Mouse (Mus musculus) erythroblast, adult 5-6 weeks (primary cell): ENCODE results near the gene Afap1. TPM values are rescaled to one million over a fixed set of nuclear protein-coding genes. Genes with fewer than 3 reads are reported as not detected.

Experiments used
- ATAC-seq: replicated peaks from 2 replicates; pipeline ENCODE4 v1.8.0; 2016; ENCODE audit warnings: moderate number of reproducible peaks, mild to moderate bottlenecking, moderate TSS enrichment, inconsistent platforms; ENCODE audit not compliant: poor library complexity, low FRiP score, severe bottlenecking
- total RNA-seq, 2 experiments: library from RNA; stranded (forward) in 1 of 2; stranded (reverse) in 1 of 2; fragments of 150-400 nt in 1 of 2; fragments of 200-764, 138-1000 nt in 1 of 2; gene quantifications; 2 replicates each; pipeline versions ENCODE4 v1.2.3 to v1.2.4; 2015 to 2017; ENCODE audit warnings: low replicate concordance in 2 of 2

The Afap1 gene
- total RNA-seq, 2 experiments from 2014 or later: 2.0 to 2.1 TPM

DNA sequence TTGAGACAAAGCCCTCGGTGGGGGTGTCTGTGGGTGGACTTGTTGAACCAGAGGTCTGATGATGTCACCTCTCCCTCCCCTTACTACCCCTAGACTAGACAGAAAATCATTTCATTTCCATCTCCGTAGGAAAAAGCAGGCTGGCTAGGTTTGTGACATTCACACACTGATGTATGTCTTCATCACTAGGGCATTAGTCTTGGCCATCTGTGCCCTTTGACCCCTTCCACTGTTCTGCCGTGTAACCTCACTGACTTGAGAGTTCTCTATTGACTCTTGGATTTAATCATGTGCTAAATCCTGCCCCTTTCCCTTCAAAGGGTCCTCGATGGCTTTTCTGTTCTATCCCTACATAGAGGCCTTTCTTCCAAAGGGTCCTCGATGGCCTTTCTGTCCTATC lies 71.9 kb downstream of the Afap1 start:
- ATAC-seq: no peak

DNA sequence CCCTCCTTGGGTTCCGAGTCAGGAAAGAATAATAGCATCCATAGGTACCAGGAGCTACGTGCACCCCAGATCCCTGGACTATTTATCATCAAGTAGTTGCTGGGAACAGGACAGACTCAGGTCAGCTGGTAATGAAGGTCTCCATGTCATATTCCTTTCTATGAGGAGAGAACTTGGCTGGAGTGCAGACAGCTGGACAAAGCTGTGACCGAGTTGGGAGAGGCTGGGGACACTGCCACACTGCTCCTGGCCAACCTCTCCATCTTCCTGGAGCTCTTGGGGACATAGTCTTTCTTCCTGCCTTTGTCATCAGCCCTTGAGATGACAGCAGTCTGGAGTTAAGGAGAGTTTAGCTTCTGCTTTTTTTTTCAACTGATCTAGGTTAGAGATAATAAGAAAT lies 76.7 kb downstream of the Afap1 start:
- no peak for ATAC-seq

DNA sequence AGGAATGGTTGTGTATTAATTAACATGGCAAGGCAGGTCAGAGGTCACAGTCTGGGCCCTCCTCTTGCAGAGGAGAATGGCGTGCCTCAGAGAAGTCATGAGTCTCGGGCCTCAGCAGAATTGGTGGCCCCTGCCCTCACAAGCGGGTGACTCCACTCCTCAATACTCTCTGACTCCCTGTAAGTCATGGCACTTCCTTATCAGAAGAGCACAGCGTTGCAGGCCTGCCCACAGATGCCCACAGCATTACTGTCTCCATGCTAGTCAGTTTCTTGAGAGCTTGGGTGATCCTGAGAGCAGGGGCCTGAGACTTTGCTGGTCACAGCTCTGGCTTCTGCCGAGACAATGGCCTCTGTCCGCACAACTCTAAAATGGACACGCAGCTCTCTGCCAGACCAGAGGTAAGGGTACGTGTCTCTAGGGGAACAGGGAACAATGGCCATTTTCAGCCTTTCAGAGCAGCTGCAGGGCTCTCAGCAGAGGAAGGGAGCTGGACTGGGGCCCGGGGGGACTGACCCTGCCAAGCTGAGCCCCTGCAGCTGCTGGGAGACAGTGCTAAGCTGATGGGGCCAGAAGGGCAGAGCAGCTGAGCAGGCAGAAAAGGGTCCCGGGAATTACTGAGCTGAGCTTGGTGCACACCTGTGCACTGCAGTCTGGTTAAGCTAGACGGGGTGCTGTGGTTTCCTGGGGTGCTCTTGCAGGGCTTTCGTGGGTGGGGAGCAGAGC lies 77.4 kb downstream of the Afap1 start:
- no peak for ATAC-seq

DNA sequence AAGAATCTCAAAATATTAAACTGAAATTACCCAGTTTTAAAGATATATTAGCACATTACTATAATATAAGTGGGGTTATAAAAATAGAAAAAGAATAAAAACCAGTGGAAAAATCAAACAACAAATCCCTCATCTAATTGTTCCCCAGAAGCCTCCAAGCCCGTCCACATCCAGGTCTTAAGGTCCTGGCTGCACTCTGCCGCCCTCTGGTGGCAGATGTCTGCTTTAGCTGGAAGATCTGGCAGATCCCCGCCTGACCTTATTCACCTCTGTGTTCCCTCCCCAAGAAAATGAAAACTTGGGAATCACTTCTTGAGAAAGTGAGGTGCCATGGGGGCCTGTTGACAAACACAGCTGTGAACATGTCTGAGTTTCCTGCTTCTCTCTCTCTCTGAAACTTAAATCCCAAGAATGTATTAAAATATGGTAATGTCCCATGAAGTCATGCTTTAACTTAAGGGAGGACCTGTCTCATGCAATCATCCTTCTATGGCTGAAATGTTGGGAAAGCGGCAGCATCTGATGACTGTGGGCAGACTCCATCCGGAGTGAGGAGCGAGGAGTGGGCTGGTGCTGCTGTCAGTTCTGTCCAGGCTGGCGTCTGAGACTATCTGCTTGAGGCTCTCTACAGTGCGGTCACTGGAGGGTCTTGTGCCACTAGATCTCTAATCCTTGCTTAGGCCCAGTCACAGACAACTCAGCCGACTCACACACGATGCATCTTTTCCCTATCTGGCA lies 78.9 kb downstream of the Afap1 start:
- ATAC-seq: peak; percentile 62; the same call in 1 of the 2 replicates

DNA sequence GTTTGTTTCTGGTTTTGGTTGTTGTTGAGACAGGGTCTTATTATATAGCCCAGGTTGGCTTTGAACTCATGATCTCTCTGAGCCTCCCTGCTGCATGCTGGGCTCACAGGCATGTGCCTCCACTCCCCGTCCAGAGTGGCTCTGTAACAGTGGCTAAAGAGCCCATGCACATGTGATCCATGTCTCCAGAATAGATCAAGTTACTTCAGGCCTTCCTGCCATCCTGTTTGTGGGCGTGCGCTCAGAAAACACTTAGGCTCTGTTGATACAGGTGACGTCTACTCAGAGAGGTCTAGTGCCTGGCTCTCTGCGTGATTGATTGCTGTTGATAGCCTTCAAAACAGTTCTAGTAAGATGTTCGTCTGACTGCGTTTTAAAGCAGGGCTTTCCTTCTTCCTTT lies 79.6 kb downstream of the Afap1 start:
- ATAC-seq: no peak

DNA sequence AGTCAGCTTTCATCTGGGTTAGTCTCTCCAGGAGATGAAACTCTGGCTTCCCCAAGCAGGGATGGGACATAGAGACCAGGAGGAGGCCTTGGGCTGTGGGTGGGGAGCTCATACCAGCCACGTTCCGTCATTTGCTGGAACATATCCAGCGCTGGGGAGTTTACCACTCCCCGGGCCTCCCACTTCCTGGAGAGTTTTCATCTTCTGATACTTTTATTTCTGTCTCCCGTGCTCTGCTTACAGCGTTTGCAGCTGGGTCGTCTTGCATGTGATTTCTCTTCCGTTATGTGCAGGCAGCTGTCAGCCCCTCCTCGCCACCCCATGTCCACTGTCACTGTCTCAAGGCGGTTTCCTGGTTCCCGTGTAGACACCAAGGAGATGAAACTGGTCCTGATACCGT lies 80.7 kb downstream of the Afap1 start:
- ATAC-seq: no peak

DNA sequence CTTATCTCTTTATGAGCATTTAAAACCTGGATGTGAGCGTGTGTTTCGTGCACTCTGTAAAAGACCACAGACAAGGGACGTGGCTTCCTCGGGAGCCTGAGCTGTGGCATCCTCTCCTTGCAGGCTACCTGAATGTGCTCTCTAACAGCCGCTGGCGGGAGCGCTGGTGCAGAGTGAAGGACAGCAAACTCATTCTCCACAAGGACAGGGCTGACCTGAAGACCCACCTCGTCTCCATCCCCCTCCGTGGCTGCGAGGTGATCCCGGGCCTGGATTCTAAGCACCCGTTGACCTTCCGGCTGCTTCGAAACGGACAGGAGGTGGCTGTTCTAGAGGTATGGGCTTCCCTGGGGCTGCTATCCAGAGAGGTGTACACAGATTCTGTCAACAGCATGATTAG lies 81.1 kb downstream of the Afap1 start:
- no peak for ATAC-seq

DNA sequence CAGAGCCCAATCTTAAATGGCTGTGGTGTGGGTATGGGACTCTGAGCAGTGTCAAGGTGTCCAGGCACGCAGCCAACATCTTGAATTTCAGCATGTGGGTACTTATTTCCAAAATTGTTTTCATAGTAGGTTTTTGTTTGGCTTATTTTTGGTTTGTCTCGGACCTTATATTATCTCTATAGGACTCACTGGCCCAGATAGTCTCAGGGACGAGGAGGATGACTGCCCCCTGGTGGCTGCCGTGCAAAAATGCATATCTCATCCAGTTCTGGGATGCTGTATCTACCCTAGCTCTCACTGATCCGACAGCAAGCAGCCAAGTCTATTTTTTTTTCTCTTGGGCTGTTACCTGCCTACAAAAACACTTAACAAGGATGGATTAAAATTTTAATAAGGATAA lies 82.6 kb downstream of the Afap1 start:
- peak; percentile 83 for ATAC-seq

DNA sequence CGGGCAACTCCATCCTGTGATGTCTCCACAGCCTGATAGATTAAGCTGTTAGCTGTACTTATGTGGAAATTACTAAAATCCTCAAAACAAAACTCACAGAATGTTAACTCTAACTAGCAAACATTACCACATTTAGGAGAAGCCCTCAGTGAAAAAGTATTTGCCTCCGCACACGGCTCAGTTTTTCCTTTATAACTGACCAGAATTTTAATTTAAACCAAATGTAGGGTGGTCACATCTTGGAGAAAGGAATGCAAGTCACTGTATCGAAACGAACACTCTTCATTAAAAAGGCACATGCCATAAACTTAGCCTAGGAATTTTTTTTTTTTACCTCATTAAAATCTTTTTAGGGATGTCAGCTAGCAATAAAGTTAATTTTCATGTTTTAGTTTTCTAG lies 87.4 kb downstream of the Afap1 start:
- no peak for ATAC-seq

DNA sequence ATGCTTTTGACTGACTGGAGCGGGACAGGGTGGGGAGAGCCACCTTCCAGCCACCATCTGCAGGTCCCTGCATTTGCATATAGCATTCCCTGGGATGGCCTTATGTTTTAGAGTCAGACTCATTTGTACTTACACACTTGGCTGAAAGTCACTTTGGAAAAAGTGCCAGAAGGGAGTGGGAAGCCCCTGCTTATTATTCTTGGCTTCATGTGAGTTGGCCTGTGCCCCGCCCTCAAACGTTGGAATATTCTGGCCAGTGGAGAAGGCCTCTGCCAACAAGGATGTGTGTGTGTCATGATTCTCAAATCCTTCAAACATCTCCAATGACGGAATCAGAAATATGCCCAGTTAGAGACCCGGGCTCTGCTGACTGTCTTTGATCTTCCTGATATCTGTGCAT lies 88.2 kb downstream of the Afap1 start:
- ATAC-seq: no peak

DNA sequence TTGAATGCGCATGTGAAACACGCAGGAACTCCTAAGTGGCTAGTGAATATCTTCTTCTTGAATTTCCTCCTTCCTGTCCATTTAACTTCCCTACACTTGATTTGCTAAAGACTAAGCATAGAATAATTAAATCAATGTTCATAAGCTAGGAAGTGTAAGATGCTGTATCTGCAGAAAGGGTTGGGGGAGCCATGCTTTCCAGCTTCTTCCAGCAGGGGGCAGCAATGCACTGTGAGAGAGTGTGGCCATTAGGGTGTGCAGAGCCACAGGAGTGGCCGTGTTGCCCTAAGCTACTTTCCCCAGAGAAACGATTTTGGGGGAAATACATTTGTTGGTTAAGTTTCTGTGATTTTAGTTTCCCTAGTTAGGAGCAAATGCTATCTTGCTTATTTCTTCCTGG lies 88.9 kb downstream of the Afap1 start:
- ATAC-seq: 0 out of 2 replicates have a peak, but pooled peaks have one; percentile 55

DNA sequence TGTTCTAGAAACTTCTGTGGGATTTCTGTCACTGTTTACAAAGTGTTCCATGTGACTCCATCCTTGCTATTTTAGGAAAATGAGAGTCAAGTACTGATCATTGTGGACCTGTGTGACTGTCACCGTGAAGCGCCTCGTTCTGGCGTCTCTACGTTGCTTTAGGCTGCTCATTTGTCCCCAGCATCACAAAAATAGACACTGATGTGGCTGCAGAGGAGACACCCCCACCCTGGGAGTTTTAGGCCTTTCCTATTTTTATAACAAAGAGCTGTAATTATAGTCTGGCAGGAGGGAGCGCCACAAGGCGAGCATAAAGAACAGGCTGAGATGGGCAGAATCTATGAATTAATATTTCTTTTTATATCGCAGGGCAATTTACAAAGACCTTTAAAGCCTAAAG lies 92.5 kb downstream of the Afap1 start:
- no peak for ATAC-seq

DNA sequence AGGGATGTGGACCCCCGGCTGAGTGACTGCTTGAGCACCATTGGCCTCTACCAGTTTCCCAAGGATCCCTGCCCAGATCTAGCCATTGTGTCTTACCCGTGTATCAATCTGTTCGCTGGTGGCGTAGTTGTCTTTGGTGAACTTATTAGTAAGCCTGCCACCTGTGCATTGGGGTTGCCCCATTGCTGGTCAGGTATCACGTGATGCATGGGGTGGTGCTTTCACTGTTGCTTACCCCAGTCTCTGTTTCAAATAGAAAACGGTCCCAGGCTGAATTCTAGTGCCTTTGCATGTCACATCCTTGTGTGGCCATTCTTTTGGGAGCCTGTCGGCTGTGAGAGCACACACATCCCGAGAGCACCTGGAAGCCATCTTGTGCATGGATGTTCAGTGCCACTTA lies 95.0 kb downstream of the Afap1 start:
- no peak for ATAC-seq

DNA sequence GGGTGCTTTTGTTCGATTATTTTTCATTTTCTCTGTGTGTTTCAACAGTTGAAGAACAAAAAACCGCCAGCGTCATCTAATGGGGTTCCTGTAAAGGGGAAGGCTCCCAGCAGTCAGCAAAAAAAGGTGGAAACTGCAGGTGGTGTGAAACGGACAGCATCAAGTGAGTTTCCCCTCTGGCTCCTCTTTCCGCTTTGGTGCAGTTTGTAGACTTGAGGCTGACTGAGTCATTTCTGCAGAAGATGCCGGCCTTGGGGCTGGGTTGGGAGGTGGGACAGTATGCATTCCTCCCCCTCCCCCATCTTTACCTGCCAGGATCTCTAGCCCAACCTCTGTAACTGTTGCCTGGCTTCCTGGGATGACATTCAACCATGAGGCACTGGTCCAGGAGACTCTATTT lies 96.4 kb downstream of the Afap1 start:
- ATAC-seq: no peak

DNA sequence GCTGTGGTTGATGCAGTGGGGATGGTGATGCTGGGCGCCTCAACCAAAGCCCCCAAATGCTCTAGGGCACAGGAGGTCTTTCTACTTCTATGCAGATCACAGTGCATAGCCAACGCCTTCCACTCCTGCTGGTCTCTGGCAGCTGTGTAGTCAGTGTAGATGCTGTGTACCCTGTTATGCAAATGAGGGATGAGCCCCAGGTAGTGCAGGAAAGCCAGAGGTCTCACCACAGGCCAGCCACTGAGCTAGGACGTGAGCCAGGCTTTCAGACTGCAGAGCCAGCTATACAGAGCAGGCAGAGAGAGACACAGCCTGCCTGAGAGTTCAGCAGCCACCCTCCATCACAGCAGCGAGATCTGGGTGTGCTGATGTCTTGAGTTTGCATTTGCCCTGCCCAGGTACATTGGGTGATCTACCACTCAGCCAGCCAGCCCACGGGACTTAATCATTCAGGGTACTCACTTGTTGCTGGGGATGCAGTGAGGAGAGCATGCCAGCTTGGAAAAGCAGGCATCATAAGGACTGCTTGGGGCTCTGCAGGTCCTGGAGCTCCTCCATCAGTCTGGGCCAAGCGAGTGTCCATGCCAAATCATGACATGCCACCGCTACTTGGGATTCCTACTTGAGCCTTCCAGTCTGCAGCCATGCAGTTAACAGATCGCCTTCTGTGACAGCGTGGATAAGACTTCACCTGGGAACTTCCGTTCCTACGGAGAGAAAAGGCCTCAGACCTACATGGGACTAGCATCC lies 97.0 kb downstream of the Afap1 start:
- ATAC-seq: no peak

DNA sequence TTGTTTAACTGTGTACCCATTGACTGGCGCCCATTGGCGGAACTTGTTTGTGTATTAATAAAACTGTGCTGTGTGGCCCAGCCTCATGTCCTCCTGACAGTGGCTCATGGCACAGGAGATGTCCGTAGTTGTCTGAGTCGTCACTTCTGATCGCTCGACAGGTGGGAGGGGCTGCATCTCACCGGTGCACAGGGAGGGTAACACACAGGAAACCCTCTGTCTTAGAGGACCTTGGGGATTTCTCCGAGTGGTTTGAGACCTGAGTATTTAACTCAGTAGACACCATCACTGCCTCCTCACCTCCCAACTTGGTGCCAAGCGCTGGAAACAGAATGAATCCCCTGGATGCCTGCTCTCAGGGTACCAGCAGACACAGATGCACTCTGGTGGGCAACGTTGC lies 110.7 kb downstream of the Afap1 start:
- no peak for ATAC-seq

DNA sequence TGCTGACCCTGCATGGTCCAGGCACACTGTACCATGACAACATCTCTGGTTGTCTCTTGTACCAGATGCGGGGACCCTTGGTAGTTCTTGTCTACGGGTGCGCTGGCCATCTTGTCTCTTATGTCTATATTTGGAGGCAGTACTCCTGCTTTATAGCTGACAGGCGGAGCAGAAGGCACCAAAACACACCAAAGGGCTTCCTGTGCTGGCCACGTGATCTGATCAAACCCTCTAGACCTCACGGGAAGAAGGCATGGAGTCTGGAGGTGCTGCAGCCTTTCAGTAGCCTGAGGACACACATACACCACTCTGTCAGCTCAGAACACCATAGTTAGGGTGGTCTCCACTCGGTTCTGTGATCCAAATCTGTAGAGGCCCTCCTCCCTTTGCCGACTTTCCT lies 113.0 kb downstream of the Afap1 start:
- no peak for ATAC-seq

DNA sequence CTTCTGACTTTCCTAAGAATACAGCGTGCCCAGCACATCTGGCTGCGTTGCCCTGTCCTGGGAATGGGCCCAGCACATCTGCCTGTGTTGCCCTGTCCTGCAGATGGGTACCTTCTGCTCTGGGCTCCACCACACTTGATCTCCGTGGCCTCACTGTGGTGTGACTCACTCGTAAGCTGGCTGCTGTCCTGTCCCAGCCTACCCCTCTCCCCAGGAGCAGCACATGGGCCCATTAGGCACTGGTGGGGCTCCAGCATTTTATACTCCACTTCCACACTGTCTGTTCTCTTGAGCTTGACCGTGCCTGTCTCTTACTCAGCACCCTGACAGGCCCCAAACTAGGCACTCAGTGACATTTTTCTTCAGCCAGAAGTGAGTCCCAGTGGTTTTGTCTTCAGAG lies 113.5 kb downstream of the Afap1 start:
- no peak for ATAC-seq

DNA sequence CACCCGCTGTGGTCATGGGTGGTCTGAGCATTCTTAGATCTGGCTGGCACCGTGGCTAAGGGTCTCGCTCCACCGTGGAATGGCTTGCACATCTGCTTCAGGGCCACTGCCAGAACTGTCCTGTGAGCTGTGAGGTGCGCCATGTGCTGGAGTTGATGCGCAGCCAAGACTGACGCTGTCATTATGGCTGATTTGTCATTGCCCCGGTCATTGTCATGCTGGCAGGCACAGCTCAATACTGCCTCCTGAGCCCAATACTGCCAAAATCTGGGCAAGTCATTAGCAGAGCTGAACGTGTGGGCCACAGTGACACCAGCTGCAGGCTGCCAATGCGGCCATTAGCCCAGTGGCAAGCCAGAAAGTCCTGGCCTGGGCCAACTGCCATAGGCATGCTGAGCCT lies 114.5 kb downstream of the Afap1 start:
- ATAC-seq: no peak

DNA sequence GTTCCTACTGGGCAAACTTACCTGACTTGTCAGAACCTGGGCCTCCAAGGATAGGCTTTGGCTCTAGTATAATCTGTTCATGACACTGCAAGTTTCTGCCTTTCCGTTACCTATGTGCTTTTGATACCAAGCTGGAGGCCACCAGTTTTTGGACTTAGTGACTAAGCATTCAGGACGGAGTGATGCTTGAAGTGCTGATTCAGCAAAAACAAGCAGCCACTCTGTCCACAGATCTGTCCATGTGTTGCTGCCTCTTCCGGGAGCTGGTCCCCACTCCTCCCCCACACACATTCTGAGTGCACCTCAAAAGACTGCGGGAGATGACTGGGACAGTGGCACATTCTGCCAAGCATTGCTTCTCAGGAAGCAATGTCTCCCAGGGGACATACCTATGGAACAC lies 116.3 kb downstream of the Afap1 start:
- ATAC-seq: no peak

DNA sequence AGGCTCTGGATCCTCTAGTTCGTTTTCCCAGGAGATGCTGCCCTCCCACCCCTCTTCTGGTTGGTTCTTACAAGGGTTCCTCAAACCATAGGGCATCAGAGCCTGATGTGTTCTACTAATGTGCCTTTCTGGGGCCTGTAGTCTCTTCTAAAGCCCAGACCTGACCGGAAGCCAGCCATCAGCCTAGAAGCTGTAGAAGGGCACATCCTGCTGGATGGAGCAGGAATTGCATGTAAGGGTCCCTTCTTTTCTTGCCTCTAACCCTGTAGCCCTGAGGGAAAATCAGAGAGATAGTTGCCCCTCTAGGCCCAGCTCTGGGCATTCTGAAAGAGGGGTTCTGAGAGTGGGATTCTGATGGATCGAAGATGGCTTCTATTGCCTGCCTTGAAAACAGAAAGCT lies 125.2 kb downstream of the Afap1 start:
- no peak for ATAC-seq
